Mouse (Mus musculus) megakaryocyte, embryonic 14.5 days (primary cell): ENCODE measurements at regions not wholly inside any gene's neighbourhood (a gene's known extent, or its start where the extent isn't known, plus 50 kb on each side); places are given as distances from the start of the nearest gene placed in this dataset.

Experiments used
- FLI1 ChIP-seq: IDR thresholded peaks from 2 replicates; pipeline ENCODE4 v1.6.1; 2012; ENCODE audit warnings: low read length, inconsistent platforms, mixed read lengths
- GATA1 ChIP-seq: IDR thresholded peaks from 3 replicates; pipeline ENCODE4 v1.6.1; 2012; ENCODE audit warnings: mixed read lengths, low read length, inconsistent platforms, borderline replicate concordance

DNA sequence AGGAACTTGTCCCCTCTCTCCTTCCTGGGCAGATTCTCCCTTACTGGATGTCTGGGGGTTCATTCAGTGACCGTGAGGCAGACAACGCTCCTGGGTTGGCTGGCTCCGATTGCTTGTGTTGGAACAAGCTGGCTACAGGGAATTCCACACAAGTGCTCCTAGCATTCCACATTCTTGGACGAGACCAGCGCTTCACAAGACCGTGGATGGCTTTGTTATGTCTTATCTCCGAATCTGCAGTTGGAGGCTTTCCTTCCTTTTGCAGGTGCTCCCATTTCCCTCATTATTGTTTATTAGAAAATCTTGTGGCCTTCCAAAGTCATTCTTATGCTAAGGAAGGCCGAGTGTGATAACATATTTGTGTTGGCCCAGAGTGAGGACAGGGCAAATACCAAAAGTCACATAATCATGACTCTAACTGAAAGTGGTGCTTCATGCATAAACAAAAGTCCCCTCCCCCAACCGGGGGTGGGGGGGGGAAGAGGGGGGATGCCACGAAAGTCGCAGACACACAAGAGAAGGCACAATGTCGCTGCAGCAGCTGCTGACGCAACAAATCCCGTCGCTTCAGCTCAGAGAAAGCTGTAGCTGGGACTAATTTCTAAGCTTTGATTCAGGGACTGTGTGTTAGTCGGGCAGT lies 61.7 kb upstream of the Gm15217 start:
- no peak for TF ChIP-seq GATA1
- no peak for TF ChIP-seq FLI1
